Mouse (Mus musculus) spleen, adult 18-20 months (tissue): ENCODE data around the gene Phpt1.

Experiments
- DNase-seq, 2 experiments: peaks; one replicate each; pipeline ENCODE4 v3.0.0; 2022; ENCODE audit warnings: mixed read lengths in 2 of 2

Gene Phpt1

GRCm38 (mm10) chr2:25582466-25583119 lies 7.6 kb upstream of the Phpt1 start:
- DNase-seq, result no peak

- peak; percentile 8 to 19 for DNase-seq
Observed at GRCm38 (mm10) chr2:25581901-25582301, 6.9 kb upstream of the Phpt1 start.

GRCm38 (mm10) chr2:25581294-25581864 lies 6.4 kb upstream of the Phpt1 start, which contains the start of gene Ajm1:
Gene Ajm1 (minus strand): TSS chr2:25581757.
- peak; percentile 33 to 57 for DNase-seq

- DNase-seq, result no peak
Observed at GRCm38 (mm10) chr2:25580621-25581101, 5.6 kb upstream of the Phpt1 start.

GRCm38 (mm10) chr2:25579737-25580460 lies 4.9 kb upstream of the Phpt1 start:
- peak; percentile 20 to 67 for DNase-seq

- peak; percentile 4 to 20 for DNase-seq
Observed at GRCm38 (mm10) chr2:25578796-25579736, 4.0 kb upstream of the Phpt1 start.

- peak; percentile 6 to 21 for DNase-seq
Observed at GRCm38 (mm10) chr2:25577951-25578795, 3.1 kb upstream of the Phpt1 start.

GRCm38 (mm10) chr2:25576965-25577891 lies 2.2 kb upstream of the Phpt1 start:
- DNase-seq, result peak in 1 of 2 experiments; percentile 5

- peak in 1 of 2 experiments; percentile 4 for DNase-seq
Observed at GRCm38 (mm10) chr2:25576028-25576850, 1.2 kb upstream of the Phpt1 start.

- peak; percentile 32 to 44 for DNase-seq
Observed at GRCm38 (mm10) chr2:25575432-25576027, 506 bp upstream of the Phpt1 start.

- DNase-seq, result peak in 1 of 2 experiments; percentile 12
Observed at GRCm38 (mm10) chr2:25574136-25574535, 888 bp downstream of the Phpt1 start.

GRCm38 (mm10) chr2:25573068-25573467 lies 2.0 kb downstream of the Phpt1 start:
- peak in 1 of 2 experiments; percentile 3 for DNase-seq

- DNase-seq, result no peak
Observed at GRCm38 (mm10) chr2:25571221-25571620, 3.8 kb downstream of the Phpt1 start.

- DNase-seq, result no peak
Observed at GRCm38 (mm10) chr2:25569323-25569722, 5.7 kb downstream of the Phpt1 start.

- peak in 1 of 2 experiments; percentile 3 for DNase-seq
Observed at GRCm38 (mm10) chr2:25568473-25569019, 6.5 kb downstream of the Phpt1 start.

GRCm38 (mm10) chr2:25566558-25566957 lies 8.5 kb downstream of the Phpt1 start:
- no peak for DNase-seq

- no peak for DNase-seq
Observed at GRCm38 (mm10) chr2:25565741-25566140, 9.3 kb downstream of the Phpt1 start.

- DNase-seq, result no peak
Observed at GRCm38 (mm10) chr2:25561946-25562345, 13.1 kb downstream of the Phpt1 start.

- DNase-seq, result no peak
Observed at GRCm38 (mm10) chr2:25560551-25560950, 14.5 kb downstream of the Phpt1 start.
